Mouse (Mus musculus) liver, embryonic 15.5 days (tissue): Measurements from ENCODE around the gene Doc2g. TPM values are rescaled to one million over a fixed set of nuclear protein-coding genes. Genes with fewer than 3 reads are reported as not detected.
"Not testable (repeated sequence)": the region's sequence is repeated elsewhere in the genome, so short reads cannot be mapped to it uniquely, and the experiment has no call there.

Experiments used
- ATAC-seq: fragments of 200-750 bp; cut with Nextera tagmentation; 2 replicates; pipeline ENCODE4 v1.8.0; 2017; ENCODE audit warnings: moderate number of reproducible peaks, mild to moderate bottlenecking, moderate library complexity; ENCODE audit not compliant: insufficient read depth
- H3K27ac ChIP-seq: fragments of 300-500 bp; sonication (generic); replicated peaks from 2 replicates; pipeline ENCODE4 v1.5.1; 2015; ENCODE audit warnings: mild to moderate bottlenecking, inconsistent platforms
- H3K27me3 ChIP-seq: fragments of 300-500 bp; sonication (generic); 2 replicates; pipeline ENCODE4 v1.6.1; 2015; ENCODE audit warnings: mild to moderate bottlenecking, inconsistent platforms
- H3K36me3 ChIP-seq: fragments of 300-500 bp; sonication (generic); replicated peaks from 2 replicates; pipeline ENCODE4 v1.6.1; 2015; ENCODE audit warnings: moderate library complexity, mild to moderate bottlenecking, inconsistent platforms
- H3K4me1 ChIP-seq: fragments of 300-500 bp; sonication (generic); replicated peaks from 2 replicates; pipeline ENCODE4 v1.6.1; 2015; ENCODE audit warnings: inconsistent platforms
- H3K4me2 ChIP-seq: fragments of 300-500 bp; sonication (generic); 2 replicates; pipeline ENCODE4 v1.6.1; 2015; ENCODE audit warnings: moderate library complexity, mild to moderate bottlenecking, inconsistent platforms
- H3K4me3 ChIP-seq: fragments of 300-500 bp; sonication (generic); replicated peaks from 2 replicates; pipeline ENCODE4 v1.5.1; 2015; ENCODE audit warnings: mild to moderate bottlenecking, inconsistent platforms
- H3K9ac ChIP-seq: fragments of 300-500 bp; sonication (generic); 2 replicates; pipeline ENCODE4 v1.6.1; 2015; ENCODE audit warnings: moderate library complexity, mild to moderate bottlenecking, inconsistent platforms
- H3K9me3 ChIP-seq: fragments of 300-500 bp; sonication (generic); replicated peaks from 2 replicates; pipeline ENCODE4 v1.6.1; 2016; ENCODE audit warnings: inconsistent platforms
- WGBS: fragments of 180-500 bp; shearing (Covaris S2); methylation state at CpG from one replicate; pipeline ENCODE4 v1.1.7; 2015; ENCODE audit warnings: mixed read lengths; ENCODE audit not compliant: insufficient replicate concordance; 5-methylcytosine and 5-hydroxymethylcytosine counted together
- polyA plus RNA-seq: library from polyadenylated mRNA; unstranded; fragments of >200 nt; fragmentation: Nextera tagmentation; extraction: Ambion mirVana; gene quantifications from 2 replicates; pipeline ENCODE4 v1.2.1, GENCODE M21; 2015

The Doc2g gene
- polyA plus RNA-seq, 1 experiment from 2014 or later, result 0.38 TPM

DNA sequence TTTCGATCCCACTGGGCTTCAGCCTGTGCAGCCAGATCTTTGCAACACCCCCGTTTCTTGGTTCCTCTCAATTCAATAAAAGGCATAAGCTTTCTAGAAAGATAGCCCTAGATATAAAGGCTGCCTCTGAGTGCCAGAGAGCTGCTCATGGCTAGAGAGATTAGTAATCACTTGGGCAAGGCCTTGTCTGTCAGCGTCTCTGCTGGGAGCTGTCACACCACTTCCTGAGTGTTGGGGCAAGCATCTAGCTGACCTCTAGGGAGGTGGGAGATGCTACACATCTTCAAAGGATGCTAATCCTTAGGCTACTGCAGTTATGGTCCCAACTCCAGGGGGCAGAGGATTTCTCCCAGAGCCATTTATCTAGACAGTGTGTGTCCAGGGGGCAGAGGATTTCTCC lies 35.9 kb upstream of the Doc2g start:
- H3K4me1 ChIP-seq, result peaks cover 16% of the 10 kb centered on the region
- H3K9ac ChIP-seq, result no peak overlapping the region
- no peak overlapping the region for H3K27ac ChIP-seq
- no peak overlapping the region for H3K4me2 ChIP-seq
- no peak overlapping the region for H3K4me3 ChIP-seq
- ATAC-seq, result no peak
- WGBS, result 32% methylated on average over 3 of the region's 3 CpGs
- no peaks in the 10 kb centered on the region for H3K9me3 ChIP-seq
- H3K27me3 ChIP-seq, result no peaks in the 10 kb centered on the region
- no peaks in the 10 kb centered on the region for H3K36me3 ChIP-seq

DNA sequence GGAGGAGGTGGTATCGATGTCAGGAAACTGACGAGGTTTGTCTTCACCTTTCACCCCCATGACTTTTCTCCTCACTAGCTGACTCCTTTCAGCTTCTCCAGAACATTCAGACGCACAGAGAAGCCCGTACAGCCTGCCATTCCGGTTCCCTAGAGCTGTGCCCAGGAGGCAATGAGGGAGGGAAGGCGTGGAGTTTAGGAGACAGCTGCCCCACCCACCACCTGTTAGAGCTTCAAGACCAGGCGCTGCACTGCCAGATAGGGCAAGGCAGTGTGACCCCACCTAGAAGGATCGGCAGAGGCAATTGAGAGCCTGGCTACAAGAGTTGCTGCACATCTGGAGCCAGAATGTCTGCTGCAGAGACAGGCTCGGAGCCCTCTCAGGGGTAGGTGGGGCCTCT lies 30.9 kb upstream of the Doc2g start, which contains the start of gene Aldh3b2:
Aldh3b2 (plus strand) TSS at position 100 of the 400 bp plus-strand sequence.
- Histone ChIP-seq H3K9me3 (no peaks in the 10 kb centered on the region), H3K27ac (0 out of 2 replicates have a peak within 1 kb of the TSS, but pooled peaks have one; percentile 9), H3K4me1 (peaks cover 20% of the 10 kb centered on the region), H3K27me3 (no peaks in the 10 kb centered on the region), H3K4me3 (no peak within 1 kb of the TSS), H3K4me2 (peak within 1 kb of the TSS; percentile 37; the same call in 1 of the 2 replicates), H3K36me3 (no peaks in the 10 kb centered on the region), H3K9ac (no peak within 1 kb of the TSS)
- 30% methylated on average over 9 of the region's 9 CpGs for WGBS
- peak; percentile 77 for ATAC-seq

DNA sequence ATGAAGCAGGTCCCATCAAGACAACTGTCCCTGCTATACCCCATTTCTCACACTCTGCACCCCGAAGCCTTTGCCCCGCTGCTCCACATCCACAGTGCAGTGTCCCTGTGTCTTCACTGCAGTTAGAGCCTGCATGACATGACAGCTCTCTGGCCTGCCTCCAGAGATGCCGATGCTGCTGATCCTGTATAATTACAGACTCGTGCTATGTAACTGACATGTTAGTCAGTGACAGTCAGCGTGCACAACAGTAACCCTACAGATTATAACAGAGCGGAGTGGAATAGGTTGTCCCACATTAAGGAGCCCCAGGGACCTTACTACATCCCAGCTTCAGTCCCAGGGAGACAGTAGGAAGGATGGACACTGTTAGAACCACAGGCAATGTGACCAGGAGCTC lies 28.5 kb upstream of the Doc2g start:
- H3K4me3 ChIP-seq, H3K27ac ChIP-seq, H3K27me3 ChIP-seq, ATAC-seq, H3K36me3 ChIP-seq, H3K4me2 ChIP-seq, H3K9me3 ChIP-seq, H3K9ac ChIP-seq: not testable (repeated sequence)
- 75% methylated on average over 6 of the region's 6 CpGs for WGBS
- peaks cover 18% of the 10 kb centered on the region for H3K4me1 ChIP-seq

DNA sequence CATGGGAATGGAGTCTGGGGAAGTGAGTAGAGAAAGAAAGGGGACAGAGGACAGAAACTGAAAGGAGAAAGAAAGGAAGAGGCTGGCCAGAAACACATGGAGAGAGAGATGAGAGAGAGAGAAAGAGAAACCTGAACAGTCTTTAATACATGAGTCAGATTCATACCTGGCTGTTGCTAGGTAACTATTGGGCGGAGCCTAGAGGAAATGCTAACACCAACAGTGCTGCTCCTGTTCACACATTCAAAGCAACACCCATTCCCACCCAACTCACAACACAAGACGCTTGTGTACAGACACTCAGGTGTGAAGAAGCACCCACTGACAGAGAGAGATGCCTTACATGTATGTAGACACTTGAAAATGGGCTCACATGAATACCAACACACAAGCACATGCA lies 27.2 kb upstream of the Doc2g start:
- Histone ChIP-seq H3K9me3 (no peaks in the 10 kb centered on the region), H3K36me3 (no peaks in the 10 kb centered on the region), H3K27ac (no peak overlapping the region), H3K4me1 (peaks cover 18% of the 10 kb centered on the region), H3K27me3 (0 out of 2 replicates have a peak, but pooled peaks cover 2% of the 10 kb centered on the region), H3K4me2 (no peak overlapping the region), H3K9ac (no peak overlapping the region), H3K4me3 (no peak overlapping the region)
- 55% methylated on average over 2 of the region's 2 CpGs for WGBS
- ATAC-seq, result no peak

DNA sequence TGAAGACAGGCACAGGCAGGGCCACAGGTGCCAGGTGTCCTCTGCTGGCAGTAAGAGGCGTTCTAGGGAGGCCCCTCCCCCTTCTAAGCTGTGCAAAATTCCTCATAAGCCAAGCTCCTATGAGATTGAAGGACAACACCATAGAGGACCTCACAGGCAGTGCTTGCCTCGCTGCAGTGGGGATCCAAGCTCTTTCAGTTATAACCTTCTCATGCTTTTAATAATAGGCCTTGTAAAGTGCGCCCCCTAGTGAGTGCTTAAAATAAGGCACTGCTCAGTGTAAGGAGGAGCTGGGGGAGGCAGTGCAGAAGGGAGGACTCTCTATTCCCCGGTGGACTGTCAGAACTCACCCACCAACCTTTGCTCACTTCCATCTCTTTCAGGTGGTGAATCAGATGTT lies 22.8 kb upstream of the Doc2g start:
- WGBS, result 15% methylated on average over 4 of the region's 4 CpGs
- Histone ChIP-seq H3K4me2 (no peak overlapping the region), H3K9me3 (no peaks in the 10 kb centered on the region), H3K4me1 (peaks cover 5% of the 10 kb centered on the region), H3K27ac (no peak overlapping the region), H3K36me3 (no peaks in the 10 kb centered on the region), H3K27me3 (0 out of 2 replicates have a peak, but pooled peaks cover 7% of the 10 kb centered on the region), H3K4me3 (no peak overlapping the region), H3K9ac (no peak overlapping the region)
- peak; percentile 30; the same call in 1 of the 2 replicates for ATAC-seq

- Histone ChIP-seq H3K4me2 (no peak overlapping the region), H3K27ac (no peak overlapping the region), H3K9ac (no peak overlapping the region), H3K4me3 (no peak overlapping the region), H3K27me3 (0 out of 2 replicates have a peak, but pooled peaks cover 7% of the 10 kb centered on the region), H3K9me3 (no peaks in the 10 kb centered on the region), H3K4me1 (peaks cover 11% of the 10 kb centered on the region), H3K36me3 (no peaks in the 10 kb centered on the region)
- ATAC-seq, result no peak
- WGBS, result 64% methylated on average over 9 of the region's 9 CpGs
Measured at GRCm38 (mm10) chr19:3980917-3981316, 22.2 kb upstream of the Doc2g start.

DNA sequence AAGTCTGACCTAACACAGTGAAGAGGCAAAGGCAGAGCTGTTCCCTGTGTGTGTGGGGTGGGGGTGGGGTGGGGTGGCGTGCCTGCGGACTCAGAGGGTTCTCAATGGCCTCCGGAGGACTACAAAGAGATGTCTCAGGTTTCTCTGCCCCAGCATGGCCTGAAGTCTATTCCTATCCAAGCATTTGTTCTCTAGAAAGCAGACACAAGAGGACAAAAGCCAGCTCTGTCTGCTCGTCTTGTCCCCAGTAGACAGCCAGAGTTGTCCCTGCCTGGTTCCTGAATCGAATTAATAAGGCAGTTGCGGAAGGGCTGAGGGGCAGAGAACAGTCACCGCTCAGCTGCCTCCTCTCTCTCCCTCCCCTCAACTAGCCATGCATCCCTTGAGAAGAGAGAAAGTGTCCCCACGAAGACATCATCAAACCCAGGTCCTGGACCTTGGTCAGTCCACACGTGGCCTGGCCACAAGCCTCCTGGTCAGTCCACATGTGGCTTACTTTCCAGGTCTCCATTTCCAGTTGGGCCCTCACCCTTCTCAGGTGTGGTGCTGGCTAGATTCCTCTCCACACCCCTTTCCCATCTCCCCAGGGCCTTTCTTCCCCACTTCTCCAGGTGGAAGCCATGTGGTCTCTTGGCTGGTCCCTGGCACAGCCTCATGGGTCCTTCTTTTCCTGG lies 19.4 kb upstream of the Doc2g start:
- H3K27ac ChIP-seq, result no peak overlapping the region
- H3K27me3 ChIP-seq, result 0 out of 2 replicates have a peak, but pooled peaks cover 7% of the 10 kb centered on the region
- no peak overlapping the region for H3K4me2 ChIP-seq
- no peak overlapping the region for H3K4me3 ChIP-seq
- no peak for ATAC-seq
- H3K9ac ChIP-seq, result no peak overlapping the region
- no peaks in the 10 kb centered on the region for H3K9me3 ChIP-seq
- no peaks in the 10 kb centered on the region for H3K36me3 ChIP-seq
- WGBS, result 63% methylated on average over 9 of the region's 9 CpGs
- peaks cover 32% of the 10 kb centered on the region for H3K4me1 ChIP-seq

DNA sequence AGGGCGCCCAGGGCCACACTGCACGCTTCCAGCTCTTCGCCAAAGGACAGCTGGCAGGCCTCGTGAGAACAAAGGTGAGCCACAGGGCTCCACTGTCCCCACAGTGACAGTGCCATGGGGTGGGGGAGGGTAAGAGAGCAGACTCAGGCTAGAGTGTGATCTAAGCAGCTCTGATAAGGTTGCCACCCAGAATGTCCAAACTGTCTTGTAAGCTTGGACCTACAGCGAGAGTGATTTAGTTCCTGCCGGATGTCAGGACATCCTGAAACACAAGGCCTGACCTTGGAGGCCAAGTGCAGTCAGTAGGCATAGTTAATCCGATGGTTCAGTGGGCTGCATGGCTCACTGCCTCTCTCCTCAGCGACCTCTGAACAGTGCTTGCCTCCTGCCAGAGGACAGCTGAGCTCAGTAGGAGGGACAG lies 17.8 kb upstream of the Doc2g start:
- Histone ChIP-seq H3K4me2 (no peak overlapping the region), H3K36me3 (no peaks in the 10 kb centered on the region), H3K27ac (peak overlapping the region; percentile 51), H3K4me3 (no peak overlapping the region), H3K9ac (no peak overlapping the region), H3K9me3 (no peaks in the 10 kb centered on the region), H3K27me3 (0 out of 2 replicates have a peak, but pooled peaks cover 7% of the 10 kb centered on the region), H3K4me1 (peaks cover 32% of the 10 kb centered on the region)
- ATAC-seq, result peak; percentile 9; the same call in 1 of the 2 replicates
- 16% methylated on average over 8 of the region's 8 CpGs for WGBS

DNA sequence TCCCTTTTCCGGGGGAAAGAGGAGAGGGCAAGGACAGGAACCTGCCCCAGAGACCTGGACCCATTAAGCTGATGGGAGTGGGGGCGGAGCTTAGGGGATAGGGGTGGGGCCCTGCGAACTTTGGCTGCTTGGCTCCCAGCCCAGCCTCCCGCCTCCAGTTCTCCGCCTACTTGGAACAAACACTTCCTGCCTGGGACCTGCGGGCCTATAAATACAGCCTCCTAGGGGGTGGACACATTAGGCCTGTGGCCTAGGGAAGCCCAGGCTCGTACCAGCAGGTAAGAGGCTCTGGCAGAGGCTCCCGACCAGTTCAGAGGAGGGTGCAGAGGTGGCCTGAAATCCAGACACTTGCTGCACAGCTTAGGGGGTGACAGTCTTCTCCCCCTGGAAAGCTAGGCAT lies 16.8 kb upstream of the Doc2g start, which contains the start of gene Acy3:
Acy3 (plus strand) TSS at position 237 of the 400 bp plus-strand sequence.
- peak within 1 kb of the TSS; percentile 51 for H3K27ac ChIP-seq
- H3K9me3 ChIP-seq, result no peaks in the 10 kb centered on the region
- no peak within 1 kb of the TSS for H3K9ac ChIP-seq
- peak; percentile 72 for ATAC-seq
- H3K4me1 ChIP-seq, result peaks cover 32% of the 10 kb centered on the region
- H3K36me3 ChIP-seq, result no peaks in the 10 kb centered on the region
- H3K4me2 ChIP-seq, result peak within 1 kb of the TSS; percentile 24
- WGBS, result 8% methylated on average over 8 of the region's 8 CpGs
- H3K27me3 ChIP-seq, result 0 out of 2 replicates have a peak, but pooled peaks cover 5% of the 10 kb centered on the region
- 0 out of 2 replicates have a peak within 1 kb of the TSS, but pooled peaks have one; percentile 14 for H3K4me3 ChIP-seq

DNA sequence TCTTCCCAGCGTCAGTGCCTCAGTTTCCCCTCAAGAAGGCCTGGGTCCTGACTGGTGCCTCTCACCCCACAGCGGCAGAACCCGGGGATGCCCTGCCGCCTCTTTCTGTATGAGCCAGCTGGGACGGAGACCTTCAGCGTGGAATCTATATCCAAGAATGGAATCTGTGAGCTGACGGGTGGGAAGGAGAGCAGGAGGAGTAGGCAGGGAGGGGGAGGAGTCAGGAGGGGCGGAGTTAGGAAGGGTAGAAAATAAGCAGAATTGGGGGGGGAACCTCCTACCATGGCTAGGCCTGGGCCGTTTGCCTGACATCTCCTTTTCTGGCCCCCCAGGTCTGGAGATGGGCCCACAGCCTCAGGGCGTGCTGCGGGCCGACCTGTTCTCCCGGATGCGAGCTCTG lies 15.0 kb upstream of the Doc2g start:
- H3K9ac ChIP-seq, result no peak overlapping the region
- H3K4me3 ChIP-seq, result no peak overlapping the region
- no peak overlapping the region for H3K27ac ChIP-seq
- H3K4me1 ChIP-seq, result peaks cover 35% of the 10 kb centered on the region
- no peaks in the 10 kb centered on the region for H3K36me3 ChIP-seq
- H3K27me3 ChIP-seq, result 0 out of 2 replicates have a peak, but pooled peaks cover 13% of the 10 kb centered on the region
- 80% methylated on average over 14 of the region's 14 CpGs for WGBS
- no peak for ATAC-seq
- H3K4me2 ChIP-seq, result no peak overlapping the region
- no peaks in the 10 kb centered on the region for H3K9me3 ChIP-seq

DNA sequence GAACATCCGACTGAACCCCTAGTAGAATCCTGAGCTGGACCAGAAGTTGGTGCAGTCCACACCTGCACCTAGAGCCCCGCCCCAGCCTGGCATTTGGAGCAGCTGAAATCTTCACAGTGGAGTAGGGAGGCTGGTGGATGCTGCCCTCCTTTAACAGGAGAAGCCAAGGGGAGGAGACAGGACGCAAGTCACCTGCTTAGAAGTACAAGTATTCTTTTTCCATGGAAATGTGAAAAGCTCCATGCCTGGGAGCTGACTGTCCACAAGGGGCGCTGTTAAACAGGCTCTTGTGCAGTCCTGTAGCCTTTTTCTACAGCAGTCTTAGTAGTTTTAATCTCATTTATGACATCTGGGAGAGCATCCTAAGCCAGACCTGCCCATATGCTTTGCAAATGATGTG lies 14.4 kb upstream of the Doc2g start:
- Histone ChIP-seq H3K36me3 (no peaks in the 10 kb centered on the region), H3K4me3 (no peak overlapping the region), H3K27ac (no peak overlapping the region), H3K9ac (no peak overlapping the region), H3K4me2 (no peak overlapping the region), H3K27me3 (0 out of 2 replicates have a peak, but pooled peaks cover 13% of the 10 kb centered on the region), H3K9me3 (no peaks in the 10 kb centered on the region), H3K4me1 (peaks cover 35% of the 10 kb centered on the region)
- ATAC-seq, result no peak
- 82% methylated on average over 4 of the region's 4 CpGs for WGBS
